Mouse (Mus musculus) kidney, postnatal 14 days (tissue): ENCODE measurements around the gene Rgma.
A peak's percentile ranks its signal among the peaks of the same experiment; 100 is the strongest.

ENCODE experiments used
- DNase-seq: peaks from one replicate; pipeline ENCODE4 v3.0.0; 2022; ENCODE audit warnings: mixed read lengths

The Rgma gene

DNA sequence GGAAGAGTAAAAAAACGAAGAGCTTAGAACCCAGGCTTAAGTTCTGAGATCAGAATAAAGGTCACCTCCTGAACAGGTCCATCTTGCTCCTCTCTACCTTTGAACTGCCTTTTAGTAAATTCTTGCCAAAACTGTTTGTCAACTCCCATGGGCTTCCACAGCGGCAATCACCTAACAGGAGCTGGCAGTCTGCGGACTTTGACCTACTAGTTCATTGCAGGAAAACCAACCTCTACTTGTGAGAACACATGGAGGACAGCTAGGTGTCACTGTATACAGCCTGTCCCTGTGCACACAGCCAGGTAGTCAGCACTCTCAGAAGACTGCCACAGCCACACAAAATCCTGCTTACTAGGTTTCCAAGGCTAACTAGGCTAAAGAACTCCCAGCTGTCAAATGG, 66.5 kb downstream of the Rgma start:
- peak; percentile 49 for DNase-seq

DNA sequence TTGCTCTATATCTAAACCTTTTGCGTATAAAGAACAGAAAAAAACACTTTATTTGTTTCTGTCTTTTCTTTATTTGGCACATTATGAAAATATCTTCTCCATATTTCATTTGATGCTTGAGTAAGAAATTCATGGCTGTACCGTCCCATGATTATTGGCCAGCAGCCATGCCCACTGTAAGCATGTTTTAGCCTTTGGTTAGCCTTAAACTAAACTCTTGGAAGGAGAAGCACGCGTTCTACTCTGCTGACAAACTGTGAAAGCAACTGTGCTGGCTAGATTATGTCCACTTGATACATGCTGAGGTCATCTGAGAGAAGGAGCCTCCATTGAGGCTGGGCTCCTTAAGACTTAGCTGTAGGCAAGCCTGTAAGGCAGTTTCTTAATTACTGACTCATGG, 66.9 kb downstream of the Rgma start:
- DNase-seq: no peak

DNA sequence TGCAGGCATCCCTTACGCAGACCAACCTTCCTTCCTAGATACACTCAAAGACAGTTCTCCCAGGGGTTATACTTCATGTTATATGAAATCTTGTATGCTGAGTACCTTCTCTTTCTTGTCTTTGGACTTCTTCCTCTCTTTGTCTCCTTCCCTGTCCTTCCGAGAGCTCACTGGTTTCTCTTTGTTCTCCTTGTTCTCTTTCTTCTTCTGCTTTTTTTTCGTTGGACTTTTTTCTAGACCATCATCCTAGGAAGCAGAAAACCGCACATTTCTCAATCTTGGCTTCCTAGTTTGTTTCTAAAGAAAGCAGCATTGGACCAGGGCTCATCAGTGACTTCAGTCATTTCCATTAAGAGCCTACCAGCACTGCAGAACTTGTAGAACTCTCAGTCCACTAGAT, 76.3 kb downstream of the Rgma start:
- DNase-seq: no peak

DNA sequence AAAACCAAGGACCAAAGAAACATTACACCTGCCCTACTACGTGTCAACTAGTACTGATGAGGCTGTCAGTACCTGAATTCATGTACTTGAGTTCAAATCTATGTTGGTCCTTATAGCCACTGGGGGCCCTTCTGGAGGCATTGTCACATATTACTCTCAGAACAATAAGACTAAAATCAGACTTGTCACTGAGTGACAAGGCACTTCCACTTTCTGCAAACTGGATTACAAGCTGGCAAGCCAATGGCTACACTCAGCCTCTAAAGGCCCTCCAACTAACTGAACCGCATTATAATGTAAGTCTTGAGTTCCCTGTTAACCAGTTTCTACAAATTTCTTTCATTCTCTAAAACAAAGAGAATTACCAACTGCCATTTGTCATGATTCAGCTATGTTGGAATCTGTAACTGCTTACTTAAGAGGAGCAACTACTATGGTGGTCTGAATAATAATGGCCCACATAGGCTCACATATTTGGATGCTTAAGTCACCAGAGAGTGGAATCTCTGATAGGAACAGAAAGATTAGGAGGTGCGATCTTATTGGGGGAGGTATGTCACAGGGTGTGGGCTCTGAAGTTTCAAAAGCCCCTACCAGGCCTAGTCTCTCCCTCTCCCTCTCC, 77.0 kb downstream of the Rgma start:
- no peak for DNase-seq

DNA sequence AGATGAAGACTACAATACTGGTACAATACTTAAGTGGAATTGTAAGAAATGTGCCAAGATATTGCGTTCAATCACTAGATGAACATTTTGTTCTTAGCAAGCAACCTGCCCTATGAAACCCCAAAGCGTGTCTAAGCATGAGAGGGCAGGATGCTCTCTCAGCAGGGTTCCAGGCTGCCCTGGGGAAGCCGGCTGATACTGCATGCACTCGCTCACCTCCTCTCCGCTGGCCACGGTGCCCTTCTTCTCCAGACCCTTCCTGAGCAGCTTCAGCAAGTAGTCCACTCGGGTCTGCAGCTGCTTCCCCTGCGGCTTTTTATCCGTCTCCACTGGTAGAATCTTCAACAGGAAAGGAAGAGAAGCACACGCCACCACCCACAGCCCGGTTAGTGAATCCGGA, 78.8 kb downstream of the Rgma start:
- DNase-seq: no peak

DNA sequence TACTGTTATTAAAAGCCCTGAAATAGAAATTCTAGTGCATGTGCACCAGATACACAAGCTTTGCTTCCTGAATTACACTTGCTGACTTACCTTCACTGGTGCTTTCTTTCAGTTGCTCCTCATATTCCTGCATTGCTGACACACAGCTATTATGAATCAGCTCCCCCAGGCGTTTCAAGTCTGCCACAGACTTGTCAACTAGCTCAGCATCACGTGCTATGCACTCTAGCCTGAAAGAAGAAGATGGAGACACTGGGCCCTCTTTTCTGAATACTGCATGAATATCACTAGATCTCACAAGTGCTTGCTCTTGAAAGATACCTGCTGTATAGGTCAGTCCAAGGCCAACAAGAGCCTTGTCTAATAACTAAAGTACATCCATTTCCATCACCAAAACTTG, 88.2 kb downstream of the Rgma start:
- no peak for DNase-seq

DNA sequence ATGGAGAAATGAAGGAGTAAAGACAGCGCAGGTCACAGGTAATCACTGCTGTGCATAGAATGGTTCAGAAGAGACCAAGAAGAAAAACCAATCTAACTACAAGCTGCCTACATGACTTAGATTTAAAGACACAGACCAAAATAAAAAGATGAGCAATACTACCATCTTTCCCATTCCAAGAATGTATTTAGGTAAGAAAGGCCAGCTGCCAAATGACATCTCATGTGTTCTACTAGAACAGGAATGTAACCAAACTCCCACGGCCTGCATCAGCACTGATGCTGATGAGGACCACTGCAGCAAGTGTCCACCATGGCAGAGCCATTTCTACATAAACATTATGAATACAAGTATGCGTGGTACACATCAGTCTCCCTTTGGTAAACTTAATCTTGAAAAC, 92.4 kb downstream of the Rgma start:
- DNase-seq: no peak
